Comparison of ENCODE assay signal across 19 mouse cellular contexts in the genomic region with DNA sequence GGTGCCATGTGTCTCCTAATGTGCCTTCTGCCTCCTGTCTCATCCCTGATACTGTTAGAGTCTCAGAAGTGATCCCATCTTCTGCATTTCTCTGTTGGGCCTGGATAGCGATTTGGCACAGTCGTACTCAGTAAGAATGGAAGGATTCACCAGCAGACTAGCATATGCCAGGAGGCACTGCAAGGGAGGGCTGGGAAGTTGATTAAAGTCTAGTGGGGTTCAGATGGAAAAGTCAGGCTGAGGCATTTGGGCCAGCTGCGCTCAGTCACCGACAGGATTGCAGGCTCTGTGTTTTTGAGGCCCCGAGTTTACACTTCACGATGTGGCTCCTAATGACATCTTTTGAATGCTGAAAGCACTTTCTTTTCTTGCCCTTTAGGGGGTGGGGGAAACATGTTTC. TPM values are rescaled to one million over a fixed set of nuclear protein-coding genes. Genes with fewer than 3 reads are reported as not detected.
A peak's percentile ranks its signal among the peaks of the same experiment; 100 is the strongest.
DNase-seq lines count a peak whose midpoint lies in the region; ATAC-seq lines count a peak whose summit lies in the region.
"Had no signal": no experiment of that assay in that cellular context is flagged by ENCODE, and none has a peak within 500 bp of the region (broad histone marks: within the 10 kb centered on the region; RNA-seq: fewer than 3 reads in every experiment).

No protein-coding gene starts in this region.

- peak; percentile 40 for DNase-seq in brain, adult 2 months (ENCODE audit: low read depth, low spot score)
- DNase-seq in layer of hippocampus, adult 18-20 months (ENCODE audit: low spot score in 2 of 2): peak; percentile 22 to 53
- peak; percentile 58 for DNase-seq in lung, postnatal 10 days
- no peak for DNase-seq in cerebellum, adult 9-10 months
- DNase-seq in cerebellum, postnatal 14 days: no peak
- DNase-seq: adrenal gland, postnatal 10 days; cerebellum, postnatal 36 days; kidney, adult 8-10 months; kidney, postnatal 4 days; thymus, postnatal 36 days had no signal

- no peaks in the 10 kb centered on the region for H3K27me3 ChIP-seq in hindbrain, embryonic 13.5 days
- H3K27me3 ChIP-seq in hindbrain, embryonic 16.5 days (replicated peaks; ENCODE audit: control insufficient read depth, insufficient read depth, low read length): no peaks in the 10 kb centered on the region
- H3K27me3 ChIP-seq: embryonic facial prominence, embryonic 12.5 days; hindbrain, embryonic 12.5 days had no signal

- ATAC-seq in hindbrain, embryonic 13.5 days (ENCODE audit: low FRiP score): 0 out of 2 replicates have a peak, but pooled peaks have one; percentile 5
- ATAC-seq in hindbrain, embryonic 16.5 days: no peak
- ATAC-seq in inflammation-experienced regulatory T-cells, adult 6 months: no peak
- ATAC-seq: liver, embryonic 12.5 days had no signal

- H3K9ac ChIP-seq in hindbrain, embryonic 13.5 days: no peak overlapping the region
- H3K9ac ChIP-seq in hindbrain, embryonic 16.5 days (ENCODE audit: low read depth, low read length): no peak overlapping the region
- H3K9ac ChIP-seq: embryonic facial prominence, embryonic 12.5 days; hindbrain, embryonic 12.5 days; liver, embryonic 12.5 days had no signal

- no peaks in the 10 kb centered on the region for H3K36me3 ChIP-seq in hindbrain, embryonic 13.5 days
- no peaks in the 10 kb centered on the region for H3K36me3 ChIP-seq in hindbrain, embryonic 16.5 days (ENCODE audit: control insufficient read depth, insufficient read depth, low read length)
- H3K36me3 ChIP-seq: embryonic facial prominence, embryonic 12.5 days; hindbrain, embryonic 12.5 days; liver, embryonic 12.5 days had no signal

- H3K4me2 ChIP-seq in hindbrain, embryonic 13.5 days: no peak overlapping the region
- no peak overlapping the region for H3K4me2 ChIP-seq in hindbrain, embryonic 16.5 days (ENCODE audit: low read length)
- H3K4me2 ChIP-seq: embryonic facial prominence, embryonic 12.5 days; hindbrain, embryonic 12.5 days; liver, embryonic 12.5 days had no signal

- no peak overlapping the region for H3K27ac ChIP-seq in hindbrain, embryonic 13.5 days
- H3K27ac ChIP-seq in hindbrain, embryonic 16.5 days (ENCODE audit: low read depth, low read length): no peak overlapping the region
- H3K27ac ChIP-seq: embryonic facial prominence, embryonic 12.5 days; hindbrain, embryonic 12.5 days; liver, embryonic 12.5 days had no signal

- 55% methylated on average over 6 of the region's 6 CpGs for WGBS in hindbrain, embryonic 13.5 days
- 45% methylated on average over 6 of the region's 6 CpGs for WGBS in hindbrain, embryonic 16.5 days

- H3K9me3 ChIP-seq in hindbrain, embryonic 13.5 days: no peaks in the 10 kb centered on the region
- no peaks in the 10 kb centered on the region for H3K9me3 ChIP-seq in hindbrain, embryonic 16.5 days (ENCODE audit: control insufficient read depth, low read length)
- H3K9me3 ChIP-seq: embryonic facial prominence, embryonic 12.5 days; hindbrain, embryonic 12.5 days; liver, embryonic 12.5 days had no signal

- H3K4me3 ChIP-seq in hindbrain, embryonic 13.5 days: no peak overlapping the region
- no peak overlapping the region for H3K4me3 ChIP-seq in hindbrain, embryonic 16.5 days (ENCODE audit: low read length)
- H3K4me3 ChIP-seq: embryonic facial prominence, embryonic 12.5 days; hindbrain, embryonic 12.5 days; liver, embryonic 12.5 days; megakaryocyte, embryonic 14.5 days had no signal

- no peaks in the 10 kb centered on the region for H3K4me1 ChIP-seq in hindbrain, embryonic 13.5 days (replicated peaks)
- no peaks in the 10 kb centered on the region for H3K4me1 ChIP-seq in hindbrain, embryonic 16.5 days (ENCODE audit: control insufficient read depth, insufficient read depth, low read depth, low read length)
- H3K4me1 ChIP-seq: embryonic facial prominence, embryonic 12.5 days; hindbrain, embryonic 12.5 days; megakaryocyte, embryonic 14.5 days had no signal

RNA-seq across cellular contexts. Expression of gene Hunk, which starts 33.1 kb away (rescaled TPM):
- 7.3 and 7.8 TPM in 2 replicates for polyA plus RNA-seq in hindbrain, embryonic 13.5 days (2015; fragmentation: Nextera tagmentation; extraction: Ambion mirVana)
- 4.7 and 7.2 TPM in 2 replicates for polyA plus RNA-seq in hindbrain, embryonic 16.5 days (2015; fragmentation: Nextera tagmentation; extraction: Ambion mirVana)
- total RNA-seq in layer of hippocampus, adult 18-20 months (2021): 10 to 100 TPM; 24.3 to 28.9 TPM
- polyA plus RNA-seq in inflammation-experienced regulatory T-cells, adult 6 months (2017; shearing (Covaris generic)): under 1 TPM in 1 of 3 experiments, not detected in 2; 0.43 TPM
- total RNA-seq: granulocyte monocyte progenitor cell, adult 5-6 weeks; monocyte, adult 5-6 weeks had no signal

Comparison
In these comparisons a context has a peak if more than half of its experiments do, and no peak if none do; other contexts are left out.
1. DNase-seq: peak in brain, adult 2 months (single experiment), layer of hippocampus, adult 18-20 months (2 of 2) and lung, postnatal 10 days (single experiment); none in cerebellum, adult 9-10 months (single experiment) and cerebellum, postnatal 14 days (0 of 2).